Mouse (Mus musculus): Measurements from ENCODE around the gene Magi1.

Magi1 gene

DNA sequence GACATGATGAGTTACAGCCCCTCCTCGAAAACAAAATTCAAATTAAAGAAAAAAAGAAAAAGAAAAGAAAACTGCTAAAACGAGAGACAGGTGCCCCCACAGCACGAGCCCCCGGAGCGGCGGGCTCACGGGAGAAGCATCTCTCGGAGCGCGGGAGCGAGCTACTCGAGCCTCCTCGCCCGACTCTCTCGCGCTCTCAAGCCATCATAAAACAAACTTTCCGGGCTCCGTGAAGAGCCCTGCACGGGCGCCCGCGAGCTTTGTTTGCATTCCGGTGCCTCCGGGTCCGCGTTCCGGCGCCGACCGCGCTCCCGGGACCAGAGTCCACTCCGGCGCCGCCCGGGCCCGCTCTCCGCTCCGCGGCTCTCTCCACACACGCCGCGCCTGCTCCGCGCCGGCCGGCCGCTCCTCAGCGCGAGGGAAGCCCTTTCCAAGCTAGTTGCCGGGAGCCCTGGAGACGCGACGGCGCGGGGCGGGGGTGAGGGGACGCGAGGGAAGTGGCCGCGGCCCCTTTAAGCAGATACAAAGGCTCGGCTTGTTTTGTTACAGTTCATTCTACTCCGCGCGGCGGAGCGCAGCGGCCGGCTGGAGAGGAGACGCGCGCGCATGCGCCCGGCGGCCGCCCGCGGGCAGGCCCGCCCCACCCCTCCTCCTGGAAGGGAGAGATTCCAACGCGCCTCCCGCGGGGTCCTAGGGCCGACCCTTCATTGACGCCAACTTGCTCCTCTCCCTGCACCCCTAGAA, at the start of gene Magi1:
Gene Magi1, minus strand, starts transcription at position 600 of the 744 bp plus-strand sequence.
- DNase-seq, result peak; percentile 98

GRCm38 (mm10) chr6:94327143-94327542, 43.4 kb upstream of the Magi1 start:
- no peak for DNase-seq

DNA sequence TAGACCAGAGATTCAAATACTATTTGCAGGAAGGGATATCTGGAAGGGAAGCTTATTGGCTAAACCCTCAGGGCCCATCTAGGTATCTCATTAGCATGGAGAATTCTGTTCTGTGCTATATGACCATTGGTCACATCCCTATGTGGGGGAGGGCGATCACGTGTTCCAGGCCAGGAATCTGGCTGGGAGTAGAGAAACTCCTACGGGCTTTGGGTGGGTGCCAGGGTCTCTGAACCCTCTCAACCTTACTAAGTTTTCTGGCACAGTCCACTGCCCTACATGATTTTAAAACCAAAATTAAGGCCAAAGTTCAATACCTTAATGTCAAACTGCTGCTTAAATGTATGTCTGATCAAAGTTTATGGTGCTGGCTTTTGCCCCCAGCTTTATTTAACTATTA, 33.2 kb upstream of the Magi1 start:
- no peak for DNase-seq

DNA sequence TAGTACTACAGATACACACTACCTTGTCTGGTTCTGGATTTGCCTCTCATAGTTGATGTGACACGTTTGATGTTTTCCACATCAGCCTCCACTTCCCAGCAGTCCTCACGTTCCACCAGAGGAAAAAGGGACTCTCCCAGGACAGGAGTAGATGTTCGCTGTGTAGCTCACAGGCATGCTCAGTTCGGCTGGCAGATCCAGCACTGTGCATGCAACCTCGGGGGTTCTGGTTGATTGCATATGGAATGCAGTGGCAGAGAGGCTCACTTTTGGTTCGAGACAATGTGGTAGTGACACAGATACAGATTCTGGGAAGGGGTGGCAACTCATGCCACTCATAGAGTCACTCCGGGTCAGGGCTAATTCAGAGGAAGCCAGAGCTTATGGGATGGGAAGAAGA, 28.6 kb upstream of the Magi1 start:
- DNase-seq, result no peak

DNA sequence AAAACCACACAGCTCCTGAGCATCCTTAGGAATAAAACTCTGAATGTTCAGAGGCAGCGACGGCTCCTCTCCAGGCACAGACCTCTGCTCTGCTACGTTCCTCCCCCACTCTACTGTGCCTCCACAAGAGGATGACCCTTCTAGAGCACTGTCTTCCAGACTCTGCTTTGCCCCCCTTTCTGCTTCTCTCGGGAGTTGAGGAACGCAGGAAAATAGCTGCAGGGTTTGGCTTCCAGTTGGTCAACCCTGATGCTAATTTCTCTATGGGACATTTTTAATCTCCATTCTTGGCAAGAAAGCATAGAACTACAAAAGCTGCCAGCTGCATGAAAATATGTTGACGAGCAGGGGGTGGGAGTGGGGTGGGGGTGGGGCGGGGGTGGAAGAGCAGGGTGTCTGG, 24.8 kb upstream of the Magi1 start:
- DNase-seq, result peak; percentile 48

GRCm38 (mm10) chr6:94303512-94303911, 19.8 kb upstream of the Magi1 start:
- no peak for DNase-seq

GRCm38 (mm10) chr6:94301804-94302203, 18.1 kb upstream of the Magi1 start:
- no peak for DNase-seq

DNA sequence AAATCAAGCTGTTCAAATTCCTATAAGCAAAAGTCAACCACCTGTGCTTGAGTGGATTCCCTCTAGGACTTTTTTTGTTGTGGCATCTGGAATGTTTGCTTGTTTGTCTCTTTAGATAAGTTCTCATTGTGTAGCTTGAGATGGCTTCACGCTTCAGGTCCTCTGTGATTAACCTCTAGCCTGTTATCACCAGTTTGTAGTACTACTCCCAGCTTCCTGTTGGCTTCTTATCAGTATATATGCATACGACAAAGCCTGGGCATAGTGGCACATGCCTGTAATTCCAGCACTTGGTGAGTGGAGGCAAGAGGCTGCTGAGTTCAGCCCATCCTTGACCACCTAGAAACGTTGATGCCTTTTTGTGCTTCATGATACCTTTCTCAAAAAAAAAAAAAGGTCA, 16.8 kb upstream of the Magi1 start:
- no peak for DNase-seq

GRCm38 (mm10) chr6:94287387-94287786, 3.7 kb upstream of the Magi1 start:
- no peak for DNase-seq

GRCm38 (mm10) chr6:94286555-94286954, 2.8 kb upstream of the Magi1 start:
- DNase-seq, result no peak

DNA sequence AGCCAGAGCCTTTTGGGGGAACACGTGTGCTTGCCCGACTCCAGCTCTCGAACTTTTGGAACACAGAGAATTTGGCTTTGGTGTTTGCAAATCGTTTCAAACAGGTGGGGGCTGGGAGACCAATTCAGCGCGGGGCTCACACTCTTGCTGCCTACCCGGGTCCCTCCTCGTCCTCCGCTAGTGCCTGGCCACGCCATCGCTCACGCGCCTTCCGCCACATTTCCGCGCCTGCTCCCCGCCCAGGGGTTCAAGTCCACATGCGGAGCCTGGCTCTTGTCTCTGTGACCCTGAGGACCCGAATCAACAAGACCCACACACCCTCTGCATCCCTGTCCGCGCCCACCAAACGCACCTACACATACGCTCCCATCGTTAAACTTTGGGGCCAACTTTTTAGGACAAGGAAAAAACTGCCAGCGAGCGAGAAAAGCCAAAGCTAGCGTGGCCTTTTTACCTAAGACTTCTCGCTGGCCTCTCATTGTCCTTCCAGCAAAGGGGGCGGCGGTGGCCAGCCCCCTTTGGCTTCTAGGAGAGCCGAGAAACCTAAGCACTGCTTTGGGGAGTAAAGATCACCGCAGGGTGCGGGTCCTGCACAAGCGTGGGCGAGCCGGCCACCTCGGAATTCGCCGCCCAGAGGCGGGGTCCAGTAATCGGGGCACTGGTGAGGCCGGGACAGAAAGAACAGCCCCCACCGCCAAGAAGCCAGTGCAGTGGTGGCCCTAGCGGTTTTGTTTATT, 540 bp upstream of the Magi1 start:
- no peak for DNase-seq

DNA sequence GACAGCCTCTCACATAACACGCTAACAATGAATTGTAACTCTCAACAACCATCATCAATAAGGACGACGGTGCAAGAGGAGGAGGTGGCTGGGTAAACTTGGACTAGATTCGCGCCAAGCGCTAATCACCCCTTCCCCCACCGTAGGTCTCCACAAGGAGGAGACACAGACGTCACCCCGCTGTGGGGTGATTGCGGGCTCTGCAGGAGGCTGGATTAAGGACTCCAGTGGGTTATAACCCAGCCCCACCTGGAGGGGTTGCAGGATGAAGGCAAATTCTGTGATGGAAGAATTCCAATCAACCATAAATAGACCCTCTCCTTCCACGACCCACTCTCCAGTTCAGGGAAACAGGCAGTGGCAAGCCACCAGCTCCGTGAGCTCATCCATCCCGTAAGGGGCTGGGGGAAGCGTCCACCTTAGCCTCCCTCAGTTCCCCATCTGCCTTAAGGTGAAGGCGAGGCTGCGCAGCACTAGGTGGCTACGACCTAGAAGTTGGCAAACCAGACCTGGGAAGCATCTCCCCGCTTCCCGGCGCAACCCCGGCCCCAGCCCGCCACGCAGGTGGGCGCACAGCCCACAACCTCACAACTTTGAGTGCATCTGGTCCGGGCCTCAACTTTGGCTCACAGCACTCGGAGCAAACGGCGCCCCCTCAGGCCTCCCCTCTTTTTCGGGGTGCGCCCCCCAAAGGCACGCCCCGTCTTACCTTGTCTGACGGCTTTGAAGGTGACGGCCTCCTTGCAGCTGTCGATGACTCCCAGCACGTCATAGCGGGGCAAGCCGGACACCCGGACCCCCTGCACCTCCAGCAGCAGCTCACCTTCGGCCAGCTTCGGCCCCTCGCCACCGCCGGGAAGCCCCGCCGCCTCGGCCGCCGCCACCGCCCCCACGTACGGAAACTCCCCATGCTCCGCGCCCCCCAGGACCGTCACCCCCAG, 1.1 kb downstream of the Magi1 start:
- DNase-seq, result peak; percentile 69

GRCm38 (mm10) chr6:94281606-94282280, 2.0 kb downstream of the Magi1 start:
- peak; percentile 50 for DNase-seq

- no peak for DNase-seq
Measured at GRCm38 (mm10) chr6:94273941-94274340, 9.8 kb downstream of the Magi1 start.

GRCm38 (mm10) chr6:94270001-94270400, 13.7 kb downstream of the Magi1 start:
- DNase-seq, result no peak

DNA sequence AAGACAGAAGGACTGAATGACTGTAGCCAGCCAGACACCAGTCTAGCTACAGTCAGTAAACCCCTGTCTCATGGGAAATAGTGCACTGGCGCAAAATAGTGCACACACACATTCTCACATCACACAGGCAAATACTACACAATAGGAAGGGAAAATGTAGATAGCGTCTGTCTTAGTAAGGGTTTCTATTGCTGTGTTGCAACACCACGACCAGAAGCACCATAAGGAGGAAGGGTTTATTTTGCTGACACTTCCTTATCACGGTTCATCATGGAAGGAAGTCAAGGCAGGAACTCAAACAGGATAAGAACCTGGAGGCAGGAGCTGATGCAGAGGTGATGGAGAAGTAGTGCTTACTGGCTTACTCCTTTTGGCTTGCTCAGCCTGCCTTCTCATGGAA, 14.5 kb downstream of the Magi1 start:
- no peak for DNase-seq

GRCm38 (mm10) chr6:94265244-94265935, 18.3 kb downstream of the Magi1 start:
- no peak for DNase-seq

DNA sequence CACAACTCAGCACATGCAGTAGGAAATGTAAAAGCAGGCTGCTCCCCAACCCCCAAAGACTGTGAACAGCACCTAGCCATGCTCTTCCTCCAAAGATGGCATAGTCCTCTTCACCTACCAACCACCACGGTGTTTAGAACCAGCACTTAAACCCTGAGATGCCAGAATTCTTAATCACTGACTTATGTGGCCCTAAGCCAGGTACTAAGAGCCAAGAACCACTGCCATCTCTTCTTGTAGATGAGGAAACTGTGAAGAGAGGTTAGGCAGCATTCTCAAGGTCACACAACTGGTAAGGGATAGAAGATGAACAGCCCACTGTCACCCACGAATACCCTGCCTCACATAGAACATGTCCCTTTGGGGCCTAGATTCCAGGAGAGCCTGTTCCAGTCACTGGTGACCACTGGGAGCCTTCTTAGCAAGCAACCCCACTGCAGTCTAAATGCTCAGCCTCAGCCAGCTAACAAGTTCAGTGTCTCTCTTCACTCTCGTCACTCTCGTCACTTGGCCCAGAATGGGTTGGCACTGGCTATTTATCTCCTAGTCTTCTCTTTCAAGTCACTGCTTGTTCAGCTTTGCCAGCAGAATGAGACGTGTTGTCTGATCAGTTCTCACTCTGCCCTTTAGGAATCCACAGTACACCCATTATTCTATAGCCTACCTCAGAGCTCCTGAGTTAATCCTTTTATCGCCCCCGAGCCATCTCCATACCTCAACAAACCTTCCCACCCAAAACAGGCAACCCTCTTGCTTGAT, 19.4 kb downstream of the Magi1 start:
- no peak for DNase-seq

DNA sequence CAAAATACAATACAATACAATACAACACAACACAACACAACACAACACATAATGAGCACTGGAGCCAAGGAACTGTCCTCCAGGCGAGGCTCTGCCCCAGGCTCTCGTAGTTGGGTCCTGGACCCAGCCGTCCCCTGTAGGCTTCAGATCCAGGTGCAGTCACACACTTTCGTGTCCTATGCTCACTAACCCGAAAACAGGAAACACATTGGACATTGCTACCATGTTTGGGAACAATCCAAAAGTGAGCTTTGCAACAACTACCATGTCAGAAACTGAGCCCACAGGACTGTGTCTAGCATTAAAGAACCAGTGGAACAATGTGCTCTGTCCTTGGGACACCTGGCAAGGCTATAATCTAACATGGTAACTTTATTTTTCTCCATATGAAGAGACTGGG, 22.9 kb downstream of the Magi1 start:
- no peak for DNase-seq

GRCm38 (mm10) chr6:94259981-94260380, 23.7 kb downstream of the Magi1 start:
- DNase-seq, result no peak

DNA sequence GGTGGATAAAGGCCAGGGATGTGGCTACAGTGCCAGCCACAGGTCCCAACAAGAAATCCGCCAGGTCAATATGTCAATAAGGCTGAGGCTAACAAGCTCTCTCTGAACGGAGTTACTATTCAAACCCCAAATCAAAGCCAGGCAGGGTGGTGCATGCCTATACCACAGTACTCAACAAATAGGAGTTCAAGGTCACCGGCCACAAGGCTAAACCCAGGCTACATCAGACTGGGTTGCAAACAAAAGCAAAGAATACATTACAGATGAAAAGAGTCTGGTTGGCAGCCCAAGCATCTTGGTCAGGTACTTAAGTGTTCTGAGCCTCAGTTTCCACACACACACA, 25.9 kb downstream of the Magi1 start:
- no peak for DNase-seq

All from retina, postnatal 1 day (tissue).